Mouse (Mus musculus) A20 (cell line): ENCODE data around the gene Pth2.

Experiments
- DNase-seq: peaks from one replicate; pipeline ENCODE4 v3.0.0-alpha.2; 2011; ENCODE audit warnings: low read depth, low spot score

The Pth2 gene

GRCm38 (mm10) chr7:45196994-45197393 lies 16.2 kb downstream of the Pth2 start:
- no peak for DNase-seq

GRCm38 (mm10) chr7:45198435-45198834 lies 17.6 kb downstream of the Pth2 start:
- peak; percentile 72 for DNase-seq

GRCm38 (mm10) chr7:45198961-45199360 lies 18.2 kb downstream of the Pth2 start:
- DNase-seq, result no peak

GRCm38 (mm10) chr7:45202654-45203053 lies 21.9 kb downstream of the Pth2 start:
- no peak for DNase-seq

- peak; percentile 99 for DNase-seq
Measured at GRCm38 (mm10) chr7:45204380-45205143, 23.8 kb downstream of the Pth2 start, which contains the start of gene Ccdc155. Gene Ccdc155, minus strand, starts transcription at chr7:45204892.

- DNase-seq, result peak; percentile 36
Measured at GRCm38 (mm10) chr7:45208260-45208659, 27.5 kb downstream of the Pth2 start.

GRCm38 (mm10) chr7:45211070-45211469 lies 30.3 kb downstream of the Pth2 start:
- no peak for DNase-seq

GRCm38 (mm10) chr7:45211851-45212251 lies 31.1 kb downstream of the Pth2 start, which contains the start of gene Dkkl1:
Gene Dkkl1, minus strand, starts transcription at chr7:45212147.
- DNase-seq, result peak; percentile 76

- DNase-seq, result peak; percentile 43
Measured at GRCm38 (mm10) chr7:45212356-45212755, 31.6 kb downstream of the Pth2 start.

- DNase-seq, result no peak
Measured at GRCm38 (mm10) chr7:45213708-45214107, 32.9 kb downstream of the Pth2 start.

- DNase-seq, result no peak
Measured at GRCm38 (mm10) chr7:45215673-45216441, 35.1 kb downstream of the Pth2 start, which contains the start of gene Tead2. Gene Tead2, plus strand, starts transcription at chr7:45215753.

- DNase-seq, result no peak
Measured at GRCm38 (mm10) chr7:45216442-45217183, 35.8 kb downstream of the Pth2 start.

GRCm38 (mm10) chr7:45221680-45222079 lies 40.9 kb downstream of the Pth2 start:
- DNase-seq, result peak; percentile 88

- DNase-seq, result no peak
Measured at GRCm38 (mm10) chr7:45224826-45225225, 44.0 kb downstream of the Pth2 start.

- no peak for DNase-seq
Measured at GRCm38 (mm10) chr7:45226421-45226820, 45.6 kb downstream of the Pth2 start.

GRCm38 (mm10) chr7:45228548-45228947 lies 47.8 kb downstream of the Pth2 start:
- no peak for DNase-seq

GRCm38 (mm10) chr7:45229046-45229445 lies 48.3 kb downstream of the Pth2 start:
- no peak for DNase-seq

- peak; percentile 91 for DNase-seq
Measured at GRCm38 (mm10) chr7:45229459-45230203, 48.8 kb downstream of the Pth2 start.

- peak; percentile 32 for DNase-seq
Measured at GRCm38 (mm10) chr7:45231192-45231591, 50.4 kb downstream of the Pth2 start.
